ENCODE assay signal across 8 mouse cellular contexts in genomic region chr4:145594183-145594582, GRCm38 (mm10). TPM values are rescaled to one million over a fixed set of nuclear protein-coding genes. Genes with fewer than 3 reads are reported as not detected.
DNase-seq lines count a peak whose midpoint lies in the region; ATAC-seq and TF ChIP-seq lines count a peak whose summit lies in the region.
"Not testable (repeated sequence)": the region's sequence is repeated elsewhere in the genome, so short reads cannot be mapped to it uniquely, and the experiment has no call there.
"Had no signal": no experiment of that assay in that cellular context is flagged by ENCODE, and none has a peak within 500 bp of the region (broad histone marks: within the 10 kb centered on the region; RNA-seq: fewer than 3 reads in every experiment).

No protein-coding gene starts in this region.

- not testable (repeated sequence) for H3K9ac ChIP-seq in embryonic facial prominence, embryonic 15.5 days; kidney, postnatal 0 days (ENCODE audit: low read depth, low read length); liver, embryonic 12.5 days; midbrain, embryonic 12.5 days (replicated peaks); midbrain, postnatal 0 days (replicated peaks; ENCODE audit: low read length, poor library complexity, severe bottlenecking)

- H3K27ac ChIP-seq in embryonic facial prominence, embryonic 15.5 days (replicated peaks); kidney, postnatal 0 days; liver, embryonic 12.5 days; midbrain, embryonic 12.5 days (replicated peaks); midbrain, postnatal 0 days (ENCODE audit: low read depth, low read length): not testable (repeated sequence)

- TF ChIP-seq CTCF in kidney, postnatal 0 days (IDR thresholded peaks at IDR 0.05; ENCODE audit: low read depth); midbrain, postnatal 0 days (IDR thresholded peaks at IDR 0.05): not testable (repeated sequence)

- not testable (repeated sequence) for H3K27me3 ChIP-seq in embryonic facial prominence, embryonic 15.5 days; kidney, postnatal 0 days (ENCODE audit: insufficient read depth, low read length); liver, embryonic 12.5 days (replicated peaks); midbrain, embryonic 12.5 days; midbrain, postnatal 0 days (ENCODE audit: insufficient read depth, low read length)

- H3K4me3 ChIP-seq in embryonic facial prominence, embryonic 15.5 days (replicated peaks); kidney, postnatal 0 days (replicated peaks; ENCODE audit: low read depth, low read length); liver, embryonic 12.5 days; midbrain, embryonic 12.5 days; midbrain, postnatal 0 days (ENCODE audit: low read depth, low read length): not testable (repeated sequence)

- H3K4me2 ChIP-seq in embryonic facial prominence, embryonic 15.5 days (replicated peaks); kidney, postnatal 0 days (ENCODE audit: low read length); liver, embryonic 12.5 days; midbrain, embryonic 12.5 days (replicated peaks); midbrain, postnatal 0 days (ENCODE audit: low read depth, low read length, poor library complexity, severe bottlenecking): not testable (repeated sequence)

- not testable (repeated sequence) for H3K4me1 ChIP-seq in embryonic facial prominence, embryonic 15.5 days; kidney, postnatal 0 days (replicated peaks; ENCODE audit: insufficient read depth, low read length); liver, embryonic 12.5 days; midbrain, embryonic 12.5 days; midbrain, postnatal 0 days (ENCODE audit: insufficient read depth, low read length)

- DNase-seq in R1 (ENCODE audit: low read depth, low spot score): peak; percentile 96
- DNase-seq in heart, adult 11 months: peak; percentile 72
- not testable (repeated sequence) for DNase-seq in kidney, postnatal 0 days (ENCODE audit: low spot score); midbrain, postnatal 0 days (ENCODE audit: low spot score)

- ATAC-seq in embryonic facial prominence, embryonic 15.5 days (ENCODE audit: insufficient number of reproducible peaks, low FRiP score, low TSS enrichment, low read depth): 0 out of 2 replicates have a peak, but pooled peaks have one; percentile 11
- ATAC-seq in kidney, postnatal 0 days (replicated peaks; ENCODE audit: low FRiP score, low read depth): peak; percentile 36; the same call in 1 of the 2 replicates
- 0 out of 2 replicates have a peak, but pooled peaks have one; percentile 21 for ATAC-seq in liver, embryonic 12.5 days
- 0 out of 2 replicates have a peak, but pooled peaks have one; percentile 23 for ATAC-seq in midbrain, embryonic 12.5 days (ENCODE audit: low FRiP score, low read depth)
- ATAC-seq in midbrain, postnatal 0 days (ENCODE audit: low FRiP score): peak; percentile 16; the same call in 1 of the 2 replicates

- not testable (repeated sequence) for H3K36me3 ChIP-seq in embryonic facial prominence, embryonic 15.5 days; kidney, postnatal 0 days (ENCODE audit: insufficient read depth, low read length); midbrain, embryonic 12.5 days; midbrain, postnatal 0 days (ENCODE audit: insufficient read depth, low read length)
- H3K36me3 ChIP-seq in liver, embryonic 12.5 days: peaks cover 20% of the 10 kb centered on the region; the same call in 1 of the 2 replicates

- WGBS in embryonic facial prominence, embryonic 15.5 days: 65% methylated on average over 1 of the region's 1 CpGs
- WGBS in kidney, postnatal 0 days: 88% methylated on average over 1 of the region's 1 CpGs
- WGBS in liver, embryonic 12.5 days (ENCODE audit: insufficient replicate concordance): 72% methylated on average over 1 of the region's 1 CpGs
- WGBS in midbrain, embryonic 12.5 days: 57% methylated on average over 1 of the region's 1 CpGs
- WGBS in midbrain, postnatal 0 days: 71% methylated on average over 1 of the region's 1 CpGs

- H3K9me3 ChIP-seq in embryonic facial prominence, embryonic 15.5 days (replicated peaks); kidney, postnatal 0 days (replicated peaks; ENCODE audit: low read length); liver, embryonic 12.5 days (replicated peaks); midbrain, embryonic 12.5 days: not testable (repeated sequence)
- H3K9me3 ChIP-seq in midbrain, postnatal 0 days (ENCODE audit: low read length): peaks cover 11% of the 10 kb centered on the region

RNA-seq across cellular contexts. Expression of gene Gm13212, which starts 9.2 kb away (rescaled TPM):
- polyA plus RNA-seq in embryonic facial prominence, embryonic 15.5 days (2015; fragmentation: Nextera tagmentation; extraction: Ambion mirVana): 0.88 and 1.1 TPM in 2 replicates
- polyA plus RNA-seq in kidney, postnatal 0 days (2015; fragmentation: Nextera tagmentation; extraction: Ambion mirVana): 2.1 and 2.4 TPM in 2 replicates
- polyA plus RNA-seq in liver, embryonic 12.5 days (2016; fragmentation: Nextera tagmentation; extraction: Ambion mirVana): 2.7 and 3.2 TPM in 2 replicates
- polyA plus RNA-seq in midbrain, embryonic 12.5 days (2016; fragmentation: Nextera tagmentation; extraction: Ambion mirVana): 0.63 and 0.80 TPM in 2 replicates
- 0.66 TPM in 1 of 2 replicates, not detected in the other for total RNA-seq in midbrain, postnatal 0 days (2014; rRNA removed)
- 0.06 and 0.20 TPM in 2 replicates for polyA plus RNA-seq in midbrain, postnatal 0 days (2015; fragmentation: Nextera tagmentation; extraction: Ambion mirVana)
- polyA plus RNA-seq: Patski had no signal
